Mouse (Mus musculus) testis, adult 2 months (tissue): ENCODE measurements around the gene Gm8127. TPM values are rescaled to one million over a fixed set of nuclear protein-coding genes. Genes with fewer than 3 reads are reported as not detected.
"Not testable (repeated sequence)": the region's sequence is repeated elsewhere in the genome, so short reads cannot be mapped to it uniquely, and the experiment has no call there.

Source experiments
- H3K27ac ChIP-seq: fragments of 200-500 bp; 2 replicates; pipeline ENCODE4 v1.5.1; 2012; ENCODE audit warnings: low read depth, low read length; ENCODE audit not compliant: control insufficient read depth, insufficient read depth
- H3K27me3 ChIP-seq: fragments of 200-500 bp; 2 replicates; pipeline ENCODE4 v1.6.1; 2012; ENCODE audit warnings: mild to moderate bottlenecking, low read length, moderate library complexity; ENCODE audit not compliant: control insufficient read depth, insufficient read depth
- H3K36me3 ChIP-seq: fragments of 200-500 bp; 2 replicates; pipeline ENCODE4 v1.6.1; 2012; ENCODE audit warnings: mild to moderate bottlenecking, low read length; ENCODE audit not compliant: control insufficient read depth, insufficient read depth
- H3K4me1 ChIP-seq: fragments of 200-500 bp; 2 replicates; pipeline ENCODE4 v1.6.1; 2012; ENCODE audit warnings: low read length; ENCODE audit not compliant: control insufficient read depth, insufficient read depth
- H3K4me3 ChIP-seq: fragments of 200-500 bp; 2 replicates; pipeline ENCODE4 v1.5.1; 2012; ENCODE audit warnings: low read depth, mild to moderate bottlenecking, low read length, moderate library complexity, mixed read lengths; ENCODE audit not compliant: control insufficient read depth
- polyA plus RNA-seq: library from polyadenylated mRNA; depleted of rRNA; stranded (reverse); fragments of >200 nt; gene quantifications from 2 replicates; pipeline ENCODE4 v1.2.3, GENCODE M21; 2012; rRNA removed

Gene Gm8127
- polyA plus RNA-seq, 1 experiment = 3.5 TPM

- not testable (repeated sequence) for H3K27me3 ChIP-seq, H3K4me3 ChIP-seq, H3K4me1 ChIP-seq, H3K27ac ChIP-seq, H3K36me3 ChIP-seq
Observed at GRCm38 (mm10) chr14:43268521-43269084, 25.0 kb downstream of the Gm8127 start.

GRCm38 (mm10) chr14:43263421-43263820, 30.2 kb downstream of the Gm8127 start:
- not testable (repeated sequence) for H3K27ac ChIP-seq, H3K27me3 ChIP-seq, H3K36me3 ChIP-seq, H3K4me1 ChIP-seq, H3K4me3 ChIP-seq

GRCm38 (mm10) chr14:43258349-43258748, 35.3 kb downstream of the Gm8127 start, which contains the start of gene Gm8126:
Gene Gm8126 (plus strand): TSS chr14:43258649.
- H3K36me3 ChIP-seq, H3K27me3 ChIP-seq, H3K4me3 ChIP-seq, H3K4me1 ChIP-seq, H3K27ac ChIP-seq: not testable (repeated sequence)

GRCm38 (mm10) chr14:43256511-43256910, 37.1 kb downstream of the Gm8127 start:
- H3K27me3 ChIP-seq, H3K27ac ChIP-seq, H3K36me3 ChIP-seq, H3K4me1 ChIP-seq, H3K4me3 ChIP-seq: not testable (repeated sequence)

GRCm38 (mm10) chr14:43250549-43251253, 42.9 kb downstream of the Gm8127 start:
- not testable (repeated sequence) for H3K36me3 ChIP-seq, H3K27ac ChIP-seq, H3K4me1 ChIP-seq, H3K27me3 ChIP-seq
- peak overlapping the region; percentile 68 for H3K4me3 ChIP-seq

GRCm38 (mm10) chr14:43249611-43250170, 43.9 kb downstream of the Gm8127 start:
- not testable (repeated sequence) for H3K4me1 ChIP-seq, H3K36me3 ChIP-seq, H3K27me3 ChIP-seq, H3K4me3 ChIP-seq, H3K27ac ChIP-seq

Other genes with a start within 250 kb of the Gm8127 start
- 1.9 and 2.6 TPM in 2 replicates for gene Gm8094, start 217.2 kb downstream of the Gm8127 start, polyA plus RNA-seq
- 0.64 and 0.98 TPM in 2 replicates for gene Gm8104, start 193.2 kb downstream of the Gm8127 start, polyA plus RNA-seq
- gene Gm7233, start 114.0 kb downstream of the Gm8127 start, polyA plus RNA-seq = 0.56 and 0.60 TPM in 2 replicates
- 0.23 and 0.44 TPM in 2 replicates for gene Gm8122, start 58.5 kb downstream of the Gm8127 start, polyA plus RNA-seq
- gene Gm8126, start 35.2 kb downstream of the Gm8127 start, polyA plus RNA-seq = 3.4 and 5.2 TPM in 2 replicates
- gene Gm9732, start 18.8 kb downstream of the Gm8127 start, polyA plus RNA-seq = 4.6 and 5.0 TPM in 2 replicates
- gene 1700001F09Rik, start 54.0 kb upstream of the Gm8127 start, polyA plus RNA-seq = 20.4 and 24.7 TPM in 2 replicates
- gene Gm8138, start 122.5 kb upstream of the Gm8127 start, polyA plus RNA-seq = 2.6 and 4.1 TPM in 2 replicates
- gene Gm5799, start 249.7 kb upstream of the Gm8127 start, polyA plus RNA-seq = 0.90 and 1.3 TPM in 2 replicates